In the genomic region with DNA sequence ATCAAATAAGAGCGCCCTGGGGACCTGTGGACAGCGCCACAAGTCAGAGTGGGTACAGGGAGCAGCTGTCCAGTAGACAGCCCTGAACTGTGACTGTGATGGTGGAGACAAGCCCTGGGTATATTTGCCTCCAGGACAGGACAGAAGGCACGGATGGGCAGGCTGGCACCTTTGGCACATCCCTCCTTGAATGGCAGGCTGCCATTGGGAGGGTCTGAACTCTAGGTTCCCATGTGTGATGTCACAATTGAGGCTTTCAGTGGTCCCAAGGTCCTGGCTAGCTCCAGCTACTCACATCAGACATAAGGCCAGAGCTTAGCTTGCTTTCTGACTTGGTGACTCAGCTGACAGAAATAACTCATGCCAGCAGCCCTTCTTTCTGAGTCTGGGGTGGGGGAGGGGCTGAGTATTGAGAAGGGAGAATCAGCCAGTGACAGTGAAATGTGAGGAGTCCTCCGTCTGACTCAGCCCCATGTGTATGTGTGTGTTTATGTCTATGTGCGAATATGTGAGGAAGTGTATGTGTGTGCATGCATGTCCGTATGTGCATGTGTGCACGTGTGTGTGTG, we compare ENCODE assay signal across 9 mouse cellular contexts.
DNase-seq lines count a peak whose midpoint lies in the region; ATAC-seq and TF ChIP-seq lines count a peak whose summit lies in the region.
"Had no signal": no experiment of that assay in that cellular context is flagged by ENCODE, and none has a peak within 500 bp of the region (broad histone marks: within the 10 kb centered on the region; RNA-seq: fewer than 3 reads in every experiment).

No protein-coding gene starts in this region.

- H3K4me3 ChIP-seq in stomach, embryonic 14.5 days (ENCODE audit: low read depth, low read length) = no peak overlapping the region
- H3K4me3 ChIP-seq in stomach, postnatal 0 days (ENCODE audit: low read depth, low read length) = no peak overlapping the region
- H3K4me3 ChIP-seq in heart, embryonic 14.5 days (ENCODE audit: control insufficient read depth in 1 of 2, insufficient read depth in 1 of 2, low read depth in 1 of 2, low read length in 2 of 2) = no peak overlapping the region
- H3K4me3 ChIP-seq: embryonic facial prominence, embryonic 12.5 days had no signal

- DNase-seq in cerebellum, postnatal 25 days = peak; percentile 26 to 30
- DNase-seq in cerebellum, adult 9-10 months = no peak
- DNase-seq in stomach, postnatal 0 days (ENCODE audit: low spot score) = no peak
- DNase-seq in skeletal muscle tissue, adult 2 months (ENCODE audit: low read depth, low spot score) = peak; percentile 87
- no peak for DNase-seq in ovary, postnatal 10 days (ENCODE audit: low spot score)

- H3K4me2 ChIP-seq in stomach, embryonic 14.5 days (replicated peaks; ENCODE audit: low read depth, low read length) = no peak overlapping the region
- no peak overlapping the region for H3K4me2 ChIP-seq in stomach, postnatal 0 days (replicated peaks; ENCODE audit: low read depth)
- peak overlapping the region; percentile 11; the same call in 1 of the 2 replicates for H3K4me2 ChIP-seq in heart, embryonic 14.5 days (ENCODE audit: low read length)
- H3K4me2 ChIP-seq: embryonic facial prominence, embryonic 12.5 days had no signal

- H3K27ac ChIP-seq in stomach, embryonic 14.5 days (ENCODE audit: low read length) = no peak overlapping the region
- no peak overlapping the region for H3K27ac ChIP-seq in stomach, postnatal 0 days (replicated peaks)
- H3K27ac ChIP-seq in heart, embryonic 14.5 days (replicated peaks in 1 of 2; ENCODE audit: control insufficient read depth in 1 of 2, insufficient read depth in 1 of 2, low read depth in 2 of 2, low read length in 2 of 2) = peak overlapping the region; percentile 57 to 66
- H3K27ac ChIP-seq: embryonic facial prominence, embryonic 12.5 days had no signal

- no peak for TF ChIP-seq CTCF in stomach, postnatal 0 days (IDR thresholded peaks at IDR 0.05; ENCODE audit: low read depth)

- no peak overlapping the region for H3K9ac ChIP-seq in stomach, embryonic 14.5 days (replicated peaks; ENCODE audit: low read depth, low read length)
- no peak overlapping the region for H3K9ac ChIP-seq in stomach, postnatal 0 days (ENCODE audit: low read length)
- H3K9ac ChIP-seq in heart, embryonic 14.5 days (ENCODE audit: low read length) = no peak overlapping the region
- H3K9ac ChIP-seq: embryonic facial prominence, embryonic 12.5 days had no signal

- no peak for TF ChIP-seq EP300 in stomach, postnatal 0 days (optimal IDR thresholded peaks at IDR 0.05)

- no peaks in the 10 kb centered on the region for H3K9me3 ChIP-seq in stomach, embryonic 14.5 days (ENCODE audit: control insufficient read depth, low read depth, low read length)
- H3K9me3 ChIP-seq in stomach, postnatal 0 days (ENCODE audit: control insufficient read depth, low read length) = no peaks in the 10 kb centered on the region
- H3K9me3 ChIP-seq in heart, embryonic 14.5 days (ENCODE audit: control insufficient read depth, low read length) = no peaks in the 10 kb centered on the region
- H3K9me3 ChIP-seq: embryonic facial prominence, embryonic 12.5 days had no signal

- ATAC-seq in stomach, embryonic 14.5 days (ENCODE audit: insufficient number of reproducible peaks, insufficient read depth, low FRiP score, low read depth) = 0 out of 2 replicates have a peak, but pooled peaks have one; percentile 28
- ATAC-seq in stomach, postnatal 0 days (ENCODE audit: low FRiP score, low TSS enrichment) = no peak
- peak; percentile 70 for ATAC-seq in heart, embryonic 14.5 days (ENCODE audit: insufficient number of reproducible peaks, insufficient read depth, low FRiP score, low read depth)
- no peak for ATAC-seq in megakaryocyte-erythroid progenitor cell, adult 5-6 weeks (replicated peaks; ENCODE audit: low FRiP score, low TSS enrichment, poor library complexity, severe bottlenecking)

- no peaks in the 10 kb centered on the region for H3K36me3 ChIP-seq in stomach, embryonic 14.5 days (ENCODE audit: control insufficient read depth, insufficient read depth, low read length)
- H3K36me3 ChIP-seq in stomach, postnatal 0 days (ENCODE audit: control insufficient read depth, insufficient read depth, low read length) = no peaks in the 10 kb centered on the region
- H3K36me3 ChIP-seq in heart, embryonic 14.5 days (ENCODE audit: control insufficient read depth, insufficient read depth, low read length) = no peaks in the 10 kb centered on the region
- H3K36me3 ChIP-seq: embryonic facial prominence, embryonic 12.5 days had no signal

- H3K27me3 ChIP-seq in stomach, embryonic 14.5 days (ENCODE audit: control insufficient read depth, insufficient read depth, low read length) = no peaks in the 10 kb centered on the region
- no peaks in the 10 kb centered on the region for H3K27me3 ChIP-seq in stomach, postnatal 0 days (ENCODE audit: control insufficient read depth, insufficient read depth, low read length)
- H3K27me3 ChIP-seq in heart, embryonic 14.5 days (ENCODE audit: control insufficient read depth, insufficient read depth, low read length) = no peaks in the 10 kb centered on the region
- H3K27me3 ChIP-seq: embryonic facial prominence, embryonic 12.5 days had no signal

- 63% methylated on average over 7 of the region's 7 CpGs for WGBS in stomach, embryonic 14.5 days
- 54% methylated on average over 7 of the region's 7 CpGs for WGBS in stomach, postnatal 0 days
- WGBS in heart, embryonic 14.5 days = 41% methylated on average over 7 of the region's 7 CpGs

- H3K4me1 ChIP-seq in stomach, embryonic 14.5 days (ENCODE audit: control insufficient read depth, insufficient read depth, low read length) = peaks cover 20% of the 10 kb centered on the region
- H3K4me1 ChIP-seq in stomach, postnatal 0 days (replicated peaks; ENCODE audit: control insufficient read depth, insufficient read depth) = no peaks in the 10 kb centered on the region; the same call in 1 of the 2 replicates
- H3K4me1 ChIP-seq in heart, embryonic 14.5 days (ENCODE audit: control insufficient read depth in 2 of 2, insufficient read depth in 2 of 2, low read length in 2 of 2) = peaks cover 13 to 29% of the 10 kb centered on the region in 2 experiments

Comparison
In these comparisons a context has a peak if more than half of its experiments do, and no peak if none do; other contexts are left out.
1. DNase-seq: peak in cerebellum, postnatal 25 days (2 of 2) and skeletal muscle tissue, adult 2 months (single experiment); none in cerebellum, adult 9-10 months (single experiment), stomach, postnatal 0 days (single experiment) and ovary, postnatal 10 days (single experiment).
2. ATAC-seq: peak in stomach, embryonic 14.5 days (single experiment) and heart, embryonic 14.5 days (single experiment); none in stomach, postnatal 0 days (single experiment) and megakaryocyte-erythroid progenitor cell, adult 5-6 weeks (single experiment).
3. H3K27ac ChIP-seq: peak in heart, embryonic 14.5 days (2 of 2); none in stomach, embryonic 14.5 days (single experiment) and stomach, postnatal 0 days (single experiment).